Mouse (Mus musculus): ENCODE measurements around the gene Tsr1. TPM values are rescaled to one million over a fixed set of nuclear protein-coding genes. Genes with fewer than 3 reads are reported as not detected.

Gene Tsr1
- 10 to 100 TPM; 40.9 to 45.4 (median 41.3) TPM for total RNA-seq (2022)

DNA sequence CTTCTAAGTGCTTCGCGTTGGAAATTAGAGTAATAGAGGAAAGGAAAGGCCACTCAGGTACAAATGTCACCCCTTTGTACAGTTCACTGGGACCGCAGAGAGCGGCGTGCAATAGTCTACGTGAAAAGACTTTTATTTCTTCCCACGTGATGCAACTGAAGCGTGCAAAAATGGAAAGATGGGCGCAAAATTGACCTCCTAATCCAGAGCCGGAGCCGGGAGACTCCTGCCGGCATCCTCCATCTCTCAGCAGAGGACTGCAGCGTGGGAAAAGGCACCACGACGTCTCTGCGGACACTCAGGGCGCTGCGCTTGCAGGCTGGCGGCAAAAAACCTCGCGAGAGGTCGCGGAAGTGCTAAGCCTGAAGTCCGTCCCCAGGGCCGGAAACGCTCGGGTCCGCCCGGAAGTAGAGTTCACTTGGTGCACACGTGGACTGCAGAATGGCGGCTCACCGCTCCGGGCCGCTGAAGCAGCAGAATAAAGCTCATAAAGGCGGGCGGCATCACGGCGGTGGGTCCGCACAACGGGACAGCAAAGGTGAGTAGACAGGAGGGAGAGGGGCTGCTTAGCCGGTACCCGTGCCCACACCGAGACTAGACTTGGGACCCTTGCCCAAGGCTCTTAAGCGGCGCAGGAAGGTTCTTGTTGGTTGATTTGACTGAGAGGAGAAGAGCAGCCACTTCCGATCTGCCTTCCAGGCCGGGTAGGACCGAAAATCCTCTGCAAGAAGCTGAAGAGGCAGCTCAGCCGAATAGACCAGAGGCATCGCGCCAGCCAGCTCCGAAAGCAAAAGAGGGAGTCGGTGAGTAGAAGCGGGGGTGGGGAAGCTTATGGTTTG is at the start of gene Tsr1:
TSS of gene Tsr1 (plus strand) at position 394 of the 839 bp plus-strand sequence.
- DNase-seq: peak; percentile 87

DNA sequence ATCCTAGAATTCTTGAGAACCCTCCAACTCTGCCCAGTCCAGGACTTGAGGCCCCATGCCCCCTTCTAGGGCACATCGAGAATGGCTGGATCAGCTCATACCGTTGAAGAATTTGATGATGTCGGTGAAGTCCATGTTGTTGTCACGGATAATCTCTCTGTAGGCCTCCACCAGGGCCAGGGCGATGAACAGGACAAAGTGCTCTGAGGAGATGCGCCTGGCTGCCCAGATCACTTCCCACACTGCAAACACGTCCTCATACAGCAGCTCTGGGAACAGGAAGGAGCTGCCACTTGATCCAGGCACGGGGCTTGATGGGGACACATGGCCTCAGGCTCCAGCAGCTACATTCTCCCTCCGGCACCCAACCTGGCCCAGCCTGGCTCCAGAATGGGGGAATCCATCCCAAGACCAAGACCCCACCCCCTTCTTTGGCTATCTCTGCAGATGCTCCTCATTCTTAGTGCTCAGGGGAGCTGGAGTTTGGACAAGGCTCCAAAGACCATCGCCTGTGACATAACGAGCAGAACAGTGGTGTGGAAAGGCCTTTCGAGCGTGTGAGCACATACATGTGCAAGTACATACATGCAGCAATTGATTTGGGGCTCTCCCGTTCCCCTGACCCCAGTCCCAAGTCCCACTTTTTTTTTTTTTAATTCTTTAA is 46.7 kb upstream of the Tsr1 start:
- no peak for DNase-seq

DNA sequence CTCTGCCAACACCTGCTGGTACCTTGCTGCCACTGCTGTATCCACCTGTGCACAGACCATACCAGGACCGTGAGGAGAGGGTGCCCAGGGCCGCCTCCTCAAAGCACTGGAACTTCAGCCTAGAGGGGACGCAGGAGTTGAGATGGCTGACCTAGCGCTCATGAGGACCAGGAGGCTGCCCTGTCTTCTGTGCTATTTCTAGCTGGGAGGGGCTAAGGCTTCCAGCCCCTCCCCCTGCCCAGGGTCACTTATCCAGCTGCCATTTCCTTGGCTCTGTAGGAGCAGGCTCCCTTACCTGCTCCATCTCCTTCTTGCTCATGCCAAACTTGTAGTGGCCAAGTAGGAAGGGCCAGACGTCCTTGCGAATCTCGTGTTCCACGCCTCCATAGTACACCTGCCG is 40.1 kb upstream of the Tsr1 start:
- no peak for DNase-seq

DNA sequence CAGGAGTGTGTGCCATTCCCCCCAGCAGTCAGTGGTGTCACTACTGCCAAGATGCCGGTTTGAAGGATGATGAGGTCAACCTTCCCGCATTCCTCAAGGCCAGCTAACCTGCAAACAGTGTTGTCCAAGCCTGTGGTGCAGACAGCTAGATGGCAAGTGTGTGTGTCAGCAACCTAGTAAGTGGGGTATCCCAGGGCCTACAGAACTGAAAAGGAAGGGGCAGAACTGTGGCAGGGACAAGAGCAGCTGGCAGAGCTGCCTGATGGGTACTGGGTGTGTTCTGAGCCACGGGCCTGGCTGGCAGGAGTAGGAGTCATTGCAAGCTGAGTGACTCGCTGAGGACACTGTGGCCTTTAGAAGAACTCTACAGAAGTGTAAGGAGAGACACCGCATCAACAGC is 35.7 kb upstream of the Tsr1 start:
- no peak for DNase-seq

DNA sequence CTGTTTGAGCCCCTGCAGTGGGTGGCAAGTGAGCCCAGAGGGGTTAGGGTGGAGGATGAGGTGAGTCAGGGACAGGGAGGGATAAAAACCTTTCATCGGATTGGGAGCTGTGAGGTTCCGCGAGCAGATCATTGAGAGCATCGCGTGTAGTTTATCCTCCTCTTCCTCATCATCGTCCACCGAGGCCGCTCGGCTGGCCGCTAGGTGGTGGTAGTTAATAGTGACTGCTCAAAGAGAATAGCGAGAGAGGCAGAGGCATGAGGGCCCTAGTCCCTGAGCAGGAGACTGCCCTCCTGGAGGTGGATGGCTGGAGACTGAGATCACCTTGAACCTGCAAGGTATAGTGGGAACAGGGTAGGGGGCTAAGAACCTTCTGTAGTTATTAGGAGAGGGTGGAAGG is 34.4 kb upstream of the Tsr1 start:
- no peak for DNase-seq

DNA sequence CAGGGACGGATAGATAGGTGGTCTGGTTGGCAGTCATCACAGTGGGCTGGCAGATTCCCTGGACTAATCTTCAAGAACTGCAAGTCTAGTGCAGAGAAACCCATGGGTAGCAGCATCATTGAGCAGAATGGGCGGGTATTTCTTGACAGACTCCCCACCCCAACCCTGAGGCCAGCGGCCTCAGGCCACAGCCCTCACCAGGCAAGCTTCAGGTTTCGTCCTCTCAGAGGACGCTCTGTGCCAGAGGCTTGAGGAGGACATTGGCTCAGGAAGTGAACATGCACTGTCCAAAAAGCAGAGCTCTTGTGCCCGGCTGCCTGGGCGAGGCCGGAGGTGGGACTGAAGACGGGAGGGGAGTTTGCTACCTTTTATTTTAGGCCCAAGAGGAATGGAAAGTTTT is 33.5 kb upstream of the Tsr1 start:
- DNase-seq: no peak

DNA sequence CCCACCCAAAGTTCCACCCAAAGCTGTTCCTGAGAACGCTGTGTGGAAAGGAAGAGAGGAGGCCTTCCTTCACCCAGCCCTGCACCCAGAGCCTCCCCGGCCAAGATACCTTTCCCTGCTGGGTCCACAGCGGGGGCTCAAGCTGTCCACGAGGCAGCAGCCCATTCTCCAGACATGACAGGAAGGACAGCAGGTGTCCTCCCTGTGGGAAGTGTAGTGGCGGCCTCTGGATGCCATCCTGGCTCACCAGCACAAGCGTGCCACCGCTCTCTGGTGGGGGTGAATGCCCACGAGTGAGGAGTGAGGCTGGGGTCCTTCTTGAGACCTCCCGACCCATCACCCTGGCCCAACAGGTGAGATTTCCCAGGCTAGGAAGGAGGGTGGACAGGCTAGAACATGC is 32.6 kb upstream of the Tsr1 start:
- DNase-seq: no peak

DNA sequence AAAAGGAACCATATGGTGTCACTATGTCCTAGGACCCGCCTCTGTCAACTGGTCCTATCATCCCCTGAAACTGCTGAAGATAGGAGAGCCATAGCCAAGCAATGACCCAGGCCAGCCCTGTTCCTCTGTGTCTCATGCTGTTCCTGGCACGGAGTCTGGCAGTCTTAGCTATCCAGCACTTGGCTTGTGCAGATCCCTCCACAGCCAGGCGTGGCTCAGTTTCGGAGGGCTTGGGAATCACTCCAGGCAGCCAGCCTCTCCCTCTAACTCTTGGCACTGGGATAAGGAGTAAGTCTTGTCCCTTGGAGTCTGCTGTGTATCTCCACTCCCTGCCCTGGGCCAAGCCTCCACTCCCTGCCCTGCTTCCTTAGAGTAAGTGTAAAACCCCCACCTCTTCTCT is 31.2 kb upstream of the Tsr1 start:
- DNase-seq: no peak

DNA sequence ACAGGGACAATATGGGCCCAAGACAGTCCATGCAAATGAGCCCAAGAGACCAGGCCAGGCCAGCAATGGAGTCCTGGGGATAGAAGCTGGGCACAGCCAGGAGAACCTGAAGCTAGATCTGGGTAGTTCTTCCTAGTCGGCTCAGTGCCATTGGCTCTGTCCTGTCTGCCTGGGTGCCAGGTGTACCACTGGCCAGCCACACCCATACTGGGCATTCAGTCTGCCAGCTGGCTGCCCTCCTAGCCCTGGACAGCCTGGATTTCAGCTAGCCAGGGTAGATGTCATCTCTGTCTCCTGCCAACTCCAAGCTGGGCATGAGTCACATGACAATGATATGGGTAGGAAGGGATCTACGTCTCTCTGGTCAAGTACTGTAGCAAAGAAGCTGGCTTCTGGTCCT is 30.7 kb upstream of the Tsr1 start:
- DNase-seq: peak; percentile 72

DNA sequence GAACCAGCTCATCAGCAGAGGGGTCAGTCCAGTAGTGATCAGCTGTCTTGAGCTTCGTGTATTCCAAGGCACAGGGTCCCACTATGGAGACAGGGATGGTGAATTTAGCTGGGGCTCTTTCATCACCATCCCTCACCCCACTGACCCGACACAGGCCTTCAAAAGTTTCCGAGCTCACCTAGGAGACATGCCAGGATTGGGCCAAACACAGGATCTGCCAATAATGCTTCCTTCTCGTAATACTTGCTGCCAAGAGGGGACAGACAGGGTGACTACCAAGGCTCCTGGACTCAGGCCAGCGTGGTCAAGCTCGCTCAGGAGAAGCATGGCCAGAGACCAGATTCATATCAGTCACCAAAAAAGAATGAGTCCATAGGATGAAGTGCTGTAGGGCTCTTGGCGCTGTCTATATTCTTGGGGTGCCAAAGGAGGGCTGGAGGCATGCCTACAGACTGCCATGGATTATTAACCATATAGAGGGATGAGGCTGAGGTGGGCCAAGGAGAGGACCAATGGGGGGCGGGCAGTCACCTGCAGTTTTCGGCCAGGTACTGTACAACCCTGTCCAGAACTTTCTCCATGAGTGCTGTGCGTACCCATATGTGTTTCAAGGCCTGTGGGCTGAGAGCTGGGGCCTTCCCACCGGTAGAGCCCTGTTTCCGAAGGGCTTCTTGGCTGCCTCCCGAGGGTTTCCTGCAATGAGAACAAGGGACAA is 29.7 kb upstream of the Tsr1 start:
- no peak for DNase-seq

DNA sequence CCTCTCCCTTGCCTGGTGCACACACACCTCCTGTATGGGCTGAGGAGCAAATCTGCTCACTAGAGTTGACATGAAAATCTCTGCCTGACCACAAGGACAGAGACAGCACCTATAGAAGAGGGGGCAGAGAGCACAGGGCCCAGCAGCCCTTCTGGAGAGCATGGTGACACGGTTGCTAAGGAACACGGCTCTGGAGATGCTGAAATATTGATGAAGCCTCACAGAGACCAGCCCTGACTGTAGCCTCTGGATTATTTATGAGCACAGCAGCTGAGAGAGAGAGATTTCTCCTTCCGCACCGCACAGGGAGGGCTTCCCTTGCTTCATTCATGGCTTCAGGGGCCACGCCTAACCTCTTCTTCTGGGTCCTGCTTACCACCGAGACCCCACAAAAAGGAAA is 28.3 kb upstream of the Tsr1 start:
- no peak for DNase-seq

DNA sequence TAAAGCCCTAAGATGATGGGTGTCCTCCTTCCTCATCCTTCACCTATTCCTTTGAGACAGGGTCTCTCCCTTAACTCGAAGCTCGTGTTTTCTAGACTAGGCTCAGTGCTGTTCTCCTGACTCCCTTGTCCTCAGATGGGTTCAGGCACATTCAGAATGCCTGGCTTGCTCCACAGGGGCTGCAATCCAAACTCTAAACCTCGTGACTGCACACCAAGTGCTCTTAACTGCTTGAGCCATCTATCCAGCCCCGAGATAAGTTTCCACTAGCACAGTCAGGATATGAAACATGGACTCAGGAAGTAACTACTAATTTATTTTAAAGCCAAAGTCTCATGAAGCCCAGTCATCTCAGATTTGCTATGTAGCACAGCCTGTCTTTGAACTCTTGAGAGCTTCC is 27.3 kb upstream of the Tsr1 start:
- no peak for DNase-seq

DNA sequence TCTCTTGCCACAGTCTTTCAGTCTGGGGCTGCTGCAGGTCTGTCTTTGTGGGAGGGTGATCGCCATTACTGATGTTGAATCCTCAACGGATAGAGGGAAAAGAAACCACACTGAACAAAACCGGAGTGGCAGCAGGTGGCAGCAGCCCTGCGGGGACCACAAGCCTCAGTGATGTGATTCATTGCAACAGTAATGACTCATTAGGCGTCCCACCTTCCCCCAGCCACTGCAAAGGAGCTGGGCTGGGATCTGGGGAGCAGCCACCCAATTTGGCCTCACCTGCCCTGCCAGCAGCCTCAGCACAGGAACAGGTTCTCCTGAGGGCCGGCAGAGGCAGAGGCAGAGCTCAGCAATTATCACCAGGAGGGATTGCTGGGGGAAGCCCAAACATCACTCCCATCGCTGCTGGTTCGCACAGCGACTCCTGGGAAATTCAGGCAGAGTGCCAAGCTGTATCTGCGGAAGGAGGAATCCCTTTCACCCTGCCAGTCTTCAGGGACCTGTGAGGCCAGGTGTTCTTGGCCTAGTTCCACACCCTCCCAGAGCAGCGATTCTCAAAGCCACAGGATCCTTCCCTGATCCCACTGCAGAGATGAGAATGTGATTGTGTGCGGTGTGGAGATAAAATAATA is 26.8 kb upstream of the Tsr1 start:
- DNase-seq: no peak

DNA sequence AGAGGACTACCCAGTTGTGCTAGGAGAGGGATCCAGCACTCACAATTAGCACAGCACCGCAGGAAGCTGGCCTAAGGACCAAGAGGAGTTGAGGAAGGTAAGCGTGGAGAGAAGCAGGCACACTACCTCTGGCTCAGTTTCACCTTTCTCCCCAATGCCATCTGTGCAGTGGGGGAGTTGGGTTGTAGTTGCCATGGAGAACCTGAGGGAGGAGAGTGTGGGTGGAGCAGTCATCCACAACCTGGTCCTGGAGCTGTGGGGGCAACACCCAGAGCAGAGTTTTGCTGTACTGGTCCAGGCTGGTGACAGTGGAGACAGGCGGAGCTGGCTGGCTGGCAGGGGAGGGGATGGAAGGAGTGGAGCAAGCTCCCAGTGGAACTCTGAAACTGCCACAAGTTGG is 23.2 kb upstream of the Tsr1 start:
- DNase-seq: no peak

DNA sequence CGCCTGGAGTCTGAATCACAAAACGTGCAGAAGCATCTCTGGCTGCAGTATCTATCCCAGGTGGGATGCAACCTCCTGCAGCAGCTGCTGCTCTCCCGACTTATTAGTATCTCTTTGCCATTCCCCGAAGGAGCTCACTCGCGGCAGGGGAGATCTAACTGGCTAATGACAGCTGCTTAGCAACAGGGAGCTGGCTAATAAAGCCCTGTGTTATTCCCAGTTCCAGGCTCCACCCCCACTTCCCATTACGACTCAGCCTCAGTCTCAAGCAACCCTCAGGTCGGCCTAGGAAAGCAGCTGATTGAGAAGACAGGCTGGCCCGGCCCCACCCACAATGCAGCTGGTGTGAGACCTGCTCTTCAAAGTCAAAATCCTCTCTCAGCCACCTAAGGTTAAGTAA is 21.1 kb upstream of the Tsr1 start:
- no peak for DNase-seq

DNA sequence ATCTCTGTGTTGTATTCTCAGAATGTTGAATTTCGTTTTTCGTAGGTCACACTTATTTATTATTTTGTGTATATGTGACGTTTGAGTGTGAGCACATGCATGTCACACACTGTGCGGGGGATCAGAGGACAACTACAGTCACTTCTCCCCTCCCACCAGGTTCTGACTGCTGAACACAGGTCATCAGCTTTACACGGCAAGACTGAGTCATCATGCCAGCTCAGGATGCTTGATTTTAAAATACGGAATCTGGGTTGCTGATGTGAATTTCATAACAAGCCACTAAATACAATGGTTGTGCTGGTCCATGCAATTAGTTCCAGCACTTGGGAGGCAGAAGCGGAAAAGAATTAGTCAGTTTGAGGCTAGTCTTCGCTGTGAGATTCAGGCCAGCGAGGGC is 16.9 kb upstream of the Tsr1 start:
- no peak for DNase-seq

DNA sequence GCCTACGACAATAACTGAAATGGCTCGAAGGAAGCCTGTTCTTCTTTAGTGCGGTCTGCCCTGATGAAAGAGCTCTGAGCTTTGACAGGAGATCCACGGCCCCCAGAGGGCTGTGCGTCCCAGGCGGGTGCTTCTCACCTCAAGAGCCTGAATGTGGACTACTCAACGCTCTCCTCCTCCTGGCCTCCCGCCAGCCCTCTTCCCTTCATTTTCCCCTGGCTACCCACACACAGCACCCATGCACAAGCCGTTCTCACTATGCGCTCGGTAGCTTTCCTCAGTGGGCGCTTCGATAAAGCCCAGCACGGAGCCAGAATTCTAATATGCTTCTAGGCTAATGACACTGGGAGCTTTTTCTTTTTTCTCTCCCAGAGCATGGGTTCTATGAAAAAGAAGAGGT is 15.9 kb upstream of the Tsr1 start:
- DNase-seq: no peak

DNA sequence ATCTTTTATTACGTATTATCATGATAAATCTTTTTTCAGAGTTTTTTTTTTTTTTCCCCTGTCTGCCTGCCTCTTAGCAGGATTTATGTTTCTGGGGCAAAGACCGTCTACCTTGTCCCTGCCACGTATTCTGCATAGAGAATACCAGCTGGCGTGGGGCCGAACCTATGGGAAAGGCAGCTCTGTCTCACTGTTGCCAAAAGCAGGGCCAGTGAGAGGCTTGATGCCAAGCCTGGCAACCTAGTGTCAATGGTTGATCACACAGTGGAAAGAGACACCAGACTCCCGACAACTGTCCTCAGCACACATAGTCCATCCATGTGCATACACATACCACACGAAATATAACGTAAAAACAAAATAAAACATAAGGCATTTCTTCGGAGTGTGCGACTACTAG is 14.8 kb upstream of the Tsr1 start:
- DNase-seq: no peak

DNA sequence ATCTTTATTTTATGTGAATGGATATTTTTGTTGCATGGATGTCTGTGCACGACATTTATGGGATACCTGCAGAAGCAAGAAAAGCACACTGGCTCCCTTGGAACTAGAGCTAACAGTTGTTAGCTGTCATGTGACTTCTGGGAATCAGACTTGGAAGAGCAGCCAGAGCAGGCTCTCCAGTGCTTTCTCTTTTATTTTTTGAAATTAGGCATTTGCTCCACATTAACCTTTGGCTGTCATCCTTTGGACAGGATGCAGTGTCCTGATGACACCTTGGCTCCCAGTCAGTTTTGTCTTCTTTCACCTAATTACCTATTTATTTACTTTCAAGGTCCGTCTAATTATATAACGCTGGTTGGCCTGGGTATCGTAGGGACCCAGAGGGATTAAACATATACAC is 3.3 kb upstream of the Tsr1 start:
- no peak for DNase-seq

DNA sequence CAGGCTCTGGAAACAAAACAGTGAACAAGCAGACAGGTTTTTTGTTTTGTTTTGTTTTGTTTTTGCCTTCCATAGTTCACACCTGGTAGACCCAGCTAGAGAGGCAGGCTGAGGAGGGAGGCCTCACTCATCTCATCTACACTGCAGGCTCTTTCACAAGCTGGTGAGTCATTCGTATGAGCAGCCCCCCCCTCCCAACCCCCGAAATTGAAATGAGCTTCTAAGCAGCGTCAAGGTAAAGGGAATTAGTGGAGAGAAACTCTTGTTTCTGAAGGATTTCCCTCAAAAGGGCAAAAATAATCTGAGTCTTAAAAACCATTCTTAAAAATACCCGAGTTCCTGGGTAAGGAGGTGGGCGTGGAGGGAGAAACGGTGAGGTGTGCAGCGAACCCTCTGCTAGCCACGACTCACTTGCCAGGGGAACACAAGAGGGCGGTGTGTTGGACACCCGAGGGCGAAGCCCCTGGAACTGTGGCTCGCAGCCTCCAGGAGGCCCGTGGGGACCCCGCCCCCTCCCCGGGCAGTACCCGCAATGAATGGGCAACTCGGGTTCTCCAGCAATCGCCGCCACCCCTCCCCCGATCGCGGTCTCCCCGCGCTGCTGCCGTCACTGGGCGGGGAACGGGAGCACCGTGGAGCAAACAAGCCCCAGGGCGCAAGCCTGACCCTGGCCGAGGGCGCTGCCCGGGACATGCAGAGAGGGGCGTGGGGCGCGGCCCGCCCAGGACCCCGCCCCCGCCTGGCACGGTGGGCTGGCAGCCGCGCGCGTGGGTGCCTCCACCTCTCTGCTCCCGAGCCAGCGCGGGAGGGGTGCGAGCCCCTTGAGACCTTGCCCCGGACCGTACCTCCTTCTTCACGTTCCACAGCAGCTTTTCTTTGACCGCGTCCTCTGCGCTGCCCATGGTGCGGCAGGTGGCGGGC is 1.6 kb upstream of the Tsr1 start:
- peak; percentile 79 for DNase-seq

DNA sequence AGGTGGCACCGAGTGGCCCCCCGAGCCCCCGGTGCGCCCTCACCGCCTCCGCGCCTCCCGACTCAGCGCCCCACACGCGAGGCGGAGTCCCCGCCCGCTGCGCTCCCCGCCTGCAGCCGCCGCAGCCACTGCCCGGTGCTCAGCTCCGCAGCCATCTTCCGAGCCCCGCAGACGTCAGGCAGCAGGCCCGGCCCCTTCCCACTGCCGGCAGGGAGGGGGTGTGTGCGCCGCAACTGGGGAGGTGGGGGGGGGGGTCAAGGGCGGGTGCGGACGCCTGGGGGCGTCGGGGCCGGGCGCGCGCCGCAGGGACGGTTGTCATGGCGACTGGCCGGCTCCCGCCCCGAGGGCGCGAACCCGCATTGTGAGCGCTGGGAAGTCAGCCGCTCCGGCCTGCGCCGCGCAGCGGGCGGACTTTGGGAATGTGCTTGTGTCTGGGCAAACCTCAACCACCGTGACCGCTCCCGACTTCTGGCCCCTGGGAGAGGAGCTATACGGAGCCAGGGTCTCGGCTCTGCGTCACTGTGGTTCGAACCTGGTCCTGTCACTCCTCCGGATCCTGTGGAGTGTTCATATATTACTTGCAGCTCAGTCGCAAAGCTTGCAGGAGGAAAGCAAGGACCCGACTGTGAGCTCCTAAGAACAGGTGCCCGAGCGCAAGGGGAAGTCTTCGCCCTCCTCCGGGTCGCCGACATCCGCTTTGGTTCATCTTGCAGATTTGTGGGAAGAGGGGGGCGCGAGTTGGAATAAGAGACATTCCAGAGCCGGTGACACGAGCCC is 782 bp upstream of the Tsr1 start, which contains the start of gene Sgsm2:
TSS of gene Sgsm2 (minus strand) at position 160 of the 777 bp plus-strand sequence.
- DNase-seq: peak; percentile 64

Measured in adrenal gland, adult 8-10 months (tissue).